Mouse (Mus musculus) olfactory bulb, adult 2 months (tissue): ENCODE measurements around the gene Kif14. TPM values are rescaled to one million over a fixed set of nuclear protein-coding genes. Genes with fewer than 3 reads are reported as not detected.

ENCODE experiments used
- H3K27ac ChIP-seq: fragments of 200-500 bp; 2 replicates; pipeline ENCODE4 v1.5.1; 2012; ENCODE audit warnings: low read depth, low read length; ENCODE audit not compliant: insufficient read depth
- H3K4me1 ChIP-seq: fragments of 200-500 bp; 2 replicates; pipeline ENCODE4 v1.6.1; 2012; ENCODE audit warnings: low read length; ENCODE audit not compliant: control insufficient read depth, insufficient read depth
- H3K4me3 ChIP-seq: fragments of 200-500 bp; 2 replicates; pipeline ENCODE4 v1.5.1; 2012; ENCODE audit warnings: mild to moderate bottlenecking, low read depth, low read length, moderate library complexity; ENCODE audit not compliant: insufficient read depth
- CTCF ChIP-seq: fragments of 200-500 bp; IDR thresholded peaks from 2 replicates; pipeline ENCODE4 v1.5.1; 2012; ENCODE audit warnings: low read depth, mild to moderate bottlenecking, low read length, moderate library complexity; ENCODE audit not compliant: insufficient read depth
- POLR2A ChIP-seq: fragments of 200-500 bp; IDR thresholded peaks from 2 replicates; pipeline ENCODE4 v1.6.1; 2012; ENCODE audit warnings: mild to moderate bottlenecking, low read depth, low read length, moderate library complexity; ENCODE audit not compliant: insufficient read depth
- WGBS: fragments of 180-500 bp; shearing (Covaris S2); methylation state at CpG from one replicate; pipeline ENCODE4 v1.1.7; 2018; 5-methylcytosine and 5-hydroxymethylcytosine counted together
- polyA plus RNA-seq: library from polyadenylated mRNA; stranded (reverse); fragments of >200 nt; gene quantifications from 2 replicates; pipeline ENCODE4 v1.2.4, GENCODE M21; 2012; ENCODE audit warnings: low replicate concordance; ENCODE audit not compliant: missing spikeins, insufficient read depth, insufficient read length

The Kif14 gene
- polyA plus RNA-seq, 1 experiment: not detected

GRCm38 (mm10) chr1:136570298-136570653, 104.1 kb downstream of the Kif14 start:
- H3K4me3 ChIP-seq: no peak overlapping the region
- WGBS: 28% methylated on average over 13 of the region's 13 CpGs
- no peak for TF ChIP-seq CTCF
- TF ChIP-seq POLR2A: no peak
- peaks cover 4% of the 10 kb centered on the region; the same call in 1 of the 2 replicates for H3K4me1 ChIP-seq
- no peak overlapping the region for H3K27ac ChIP-seq

GRCm38 (mm10) chr1:136570976-136571375, 104.8 kb downstream of the Kif14 start:
- Histone ChIP-seq H3K27ac (no peak overlapping the region), H3K4me3 (no peak overlapping the region), H3K4me1 (peaks cover 4% of the 10 kb centered on the region; the same call in 1 of the 2 replicates)
- WGBS: 92% methylated on average over 9 of the region's 9 CpGs
- TF ChIP-seq POLR2A: no peak
- TF ChIP-seq CTCF: no peak

- no peak overlapping the region for H3K27ac ChIP-seq
- no peak for TF ChIP-seq POLR2A
- no peak for TF ChIP-seq CTCF
- no peak overlapping the region for H3K4me3 ChIP-seq
- WGBS: 92% methylated on average over 10 of the region's 10 CpGs
- peaks cover 4% of the 10 kb centered on the region; the same call in 1 of the 2 replicates for H3K4me1 ChIP-seq
Measured at GRCm38 (mm10) chr1:136571530-136571929, 105.4 kb downstream of the Kif14 start.

GRCm38 (mm10) chr1:136577890-136578663, 111.9 kb downstream of the Kif14 start:
- Histone ChIP-seq H3K4me3 (no peak overlapping the region), H3K27ac (no peak overlapping the region), H3K4me1 (peaks cover 7% of the 10 kb centered on the region)
- WGBS: 46% methylated on average over 16 of the region's 16 CpGs
- TF ChIP-seq CTCF (no peak), POLR2A (no peak)

GRCm38 (mm10) chr1:136579360-136579759, 113.2 kb downstream of the Kif14 start:
- WGBS: 91% methylated on average over 14 of the region's 14 CpGs
- peaks cover 7% of the 10 kb centered on the region for H3K4me1 ChIP-seq
- H3K27ac ChIP-seq: no peak overlapping the region
- H3K4me3 ChIP-seq: no peak overlapping the region
- TF ChIP-seq CTCF (no peak), POLR2A (no peak)

GRCm38 (mm10) chr1:136580266-136580665, 114.1 kb downstream of the Kif14 start:
- Histone ChIP-seq H3K4me3 (no peak overlapping the region), H3K27ac (no peak overlapping the region), H3K4me1 (peaks cover 7% of the 10 kb centered on the region)
- TF ChIP-seq CTCF: no peak
- TF ChIP-seq POLR2A: no peak
- 91% methylated on average over 8 of the region's 8 CpGs for WGBS

Other genes with a start within 250 kb of the Kif14 start
- gene Inava, start 232.1 kb upstream of the Kif14 start, polyA plus RNA-seq: not detected in 2 replicates
- not detected in 2 replicates for gene Gpr25, start 205.5 kb upstream of the Kif14 start, polyA plus RNA-seq
- not detected in 2 replicates for gene Camsap2, start 120.2 kb upstream of the Kif14 start, polyA plus RNA-seq
- gene Ddx59, start 51.1 kb upstream of the Kif14 start, polyA plus RNA-seq: not detected in 2 replicates
- 92.8 TPM in 1 of 2 replicates, not detected in the other for gene Zfp281, start 158.6 kb downstream of the Kif14 start, polyA plus RNA-seq